Mouse (Mus musculus) left cerebral cortex, postnatal 14 days (tissue): Measurements from ENCODE around the gene Spint1. TPM values are rescaled to one million over a fixed set of nuclear protein-coding genes. Genes with fewer than 3 reads are reported as not detected.

Experiments
- DNase-seq, 2 experiments: peaks; one replicate each; pipeline ENCODE4 v3.0.0; 2021 to 2022; ENCODE audit warnings: low spot score in 2 of 2, mixed read lengths in 1 of 2
- intact Hi-C: fragments of 180-260 bp; cut with DNase I; formaldehyde crosslinking; loops from one replicate; pipeline ENCODE4 v1.15.1; 2025
- total RNA-seq, 2 experiments: library from RNA; stranded (reverse); gene quantifications; 2 replicates each; pipeline ENCODE4 v1.2.3; 2021

The Spint1 gene
- total RNA-seq, 2 experiments from 2014 or later = 0.59 to 0.61 TPM

- DNase-seq = no peak
- intact Hi-C loops = no loop called here
Measured at GRCm38 (mm10) chr2:119240075-119240818, 3.1 kb downstream of the Spint1 start.

- no peak for DNase-seq
- intact Hi-C loops = no loop called here
Measured at GRCm38 (mm10) chr2:119240819-119241186, 3.6 kb downstream of the Spint1 start.

GRCm38 (mm10) chr2:119242548-119242947 is 5.4 kb downstream of the Spint1 start:
- no peak for DNase-seq
- intact Hi-C loops = no loop called here

- no peak for DNase-seq
- intact Hi-C loops = no loop called here
Measured at GRCm38 (mm10) chr2:119245246-119245645, 8.1 kb downstream of the Spint1 start.

- peak; percentile 17 to 46 for DNase-seq
- intact Hi-C loops = no loop called here
Measured at GRCm38 (mm10) chr2:119247904-119248303, 10.7 kb downstream of the Spint1 start.

GRCm38 (mm10) chr2:119249592-119250061 is 12.5 kb downstream of the Spint1 start:
- intact Hi-C loops = loop anchor here (2.0 kb wide), 1 partner anchor 39 kb away; the partner anchor contains the start of gene Vps18
- no peak for DNase-seq

GRCm38 (mm10) chr2:119250377-119250776 is 13.2 kb downstream of the Spint1 start:
- intact Hi-C loops = loop anchor here (2.0 kb wide), 1 partner anchor 38 kb away; the partner anchor contains the start of gene Vps18
- DNase-seq = no peak

GRCm38 (mm10) chr2:119250826-119251478 is 13.8 kb downstream of the Spint1 start:
- peak; percentile 60 to 79 for DNase-seq
- intact Hi-C loops = loop anchor here (2.0 kb wide), 1 partner anchor 38 kb away; the partner anchor contains the start of gene Vps18

- intact Hi-C loops = no loop called here
- no peak for DNase-seq
Measured at GRCm38 (mm10) chr2:119254976-119255375, 17.8 kb downstream of the Spint1 start.

GRCm38 (mm10) chr2:119260518-119260917 is 23.4 kb downstream of the Spint1 start:
- no peak for DNase-seq
- intact Hi-C loops = no loop called here

- DNase-seq = no peak
- intact Hi-C loops = no loop called here
Measured at GRCm38 (mm10) chr2:119261326-119261725, 24.2 kb downstream of the Spint1 start.

- DNase-seq = no peak
- intact Hi-C loops = no loop called here
Measured at GRCm38 (mm10) chr2:119262978-119263377, 25.8 kb downstream of the Spint1 start.

- intact Hi-C loops = no loop called here
- no peak for DNase-seq
Measured at GRCm38 (mm10) chr2:119263813-119264212, 26.7 kb downstream of the Spint1 start.

GRCm38 (mm10) chr2:119270286-119270642 is 33.1 kb downstream of the Spint1 start:
- no peak for DNase-seq
- intact Hi-C loops = no loop called here

- intact Hi-C loops = no loop called here
- DNase-seq = peak; percentile 49 to 65
Measured at GRCm38 (mm10) chr2:119270643-119271331, 33.6 kb downstream of the Spint1 start, which contains the start of gene Rhov. TSS of gene Rhov (minus strand) at chr2:119271272.

GRCm38 (mm10) chr2:119274126-119274525 is 37.0 kb downstream of the Spint1 start:
- DNase-seq = no peak
- intact Hi-C loops = no loop called here

GRCm38 (mm10) chr2:119276926-119277325 is 39.8 kb downstream of the Spint1 start:
- intact Hi-C loops = no loop called here

GRCm38 (mm10) chr2:119277810-119278209 is 40.6 kb downstream of the Spint1 start:
- no peak for DNase-seq
- intact Hi-C loops = no loop called here

More at GRCm38 (mm10) chr2:119276926-119277325, 39.8 kb downstream of the Spint1 start:
- DNase-seq = no peak

- no peak for DNase-seq
- intact Hi-C loops = loop anchor here (10.0 kb wide), 1 partner anchor 237 kb away; the partner anchor contains the start of gene Knl1
Measured at GRCm38 (mm10) chr2:119281899-119282565, 44.9 kb downstream of the Spint1 start.
